Mouse (Mus musculus) right cerebral cortex, postnatal 25 days (tissue): ENCODE data around the gene Cybrd1.

Source experiments
- DNase-seq: peaks from one replicate; pipeline ENCODE4 v3.0.0; 2022

Gene Cybrd1

GRCm38 (mm10) chr2:71117797-71118708 lies at the start of gene Cybrd1:
TSS of gene Cybrd1 (plus strand) at chr2:71117923.
- DNase-seq = no peak

GRCm38 (mm10) chr2:71071601-71072000 lies 46.1 kb upstream of the Cybrd1 start:
- no peak for DNase-seq

- DNase-seq = no peak
Measured at GRCm38 (mm10) chr2:71073330-71073729, 44.4 kb upstream of the Cybrd1 start.

GRCm38 (mm10) chr2:71073828-71074227 lies 43.9 kb upstream of the Cybrd1 start:
- DNase-seq = no peak

GRCm38 (mm10) chr2:71082416-71082815 lies 35.3 kb upstream of the Cybrd1 start:
- no peak for DNase-seq

- no peak for DNase-seq
Measured at GRCm38 (mm10) chr2:71083454-71084193, 34.1 kb upstream of the Cybrd1 start.

- no peak for DNase-seq
Measured at GRCm38 (mm10) chr2:71089766-71090165, 28.0 kb upstream of the Cybrd1 start.

GRCm38 (mm10) chr2:71090660-71091445 lies 26.9 kb upstream of the Cybrd1 start:
- DNase-seq = no peak

GRCm38 (mm10) chr2:71096170-71096569 lies 21.6 kb upstream of the Cybrd1 start:
- DNase-seq = no peak

GRCm38 (mm10) chr2:71102621-71103291 lies 15.0 kb upstream of the Cybrd1 start:
- DNase-seq = no peak

GRCm38 (mm10) chr2:71103292-71103680 lies 14.4 kb upstream of the Cybrd1 start:
- no peak for DNase-seq

- DNase-seq = no peak
Measured at GRCm38 (mm10) chr2:71104696-71105095, 13.0 kb upstream of the Cybrd1 start.

GRCm38 (mm10) chr2:71105469-71106215 lies 12.1 kb upstream of the Cybrd1 start:
- no peak for DNase-seq

- DNase-seq = no peak
Measured at GRCm38 (mm10) chr2:71107225-71107624, 10.5 kb upstream of the Cybrd1 start.

- no peak for DNase-seq
Measured at GRCm38 (mm10) chr2:71108541-71108940, 9.2 kb upstream of the Cybrd1 start.

GRCm38 (mm10) chr2:71113489-71114171 lies 4.1 kb upstream of the Cybrd1 start:
- DNase-seq = no peak

- no peak for DNase-seq
Measured at GRCm38 (mm10) chr2:71116151-71116550, 1.6 kb upstream of the Cybrd1 start.

GRCm38 (mm10) chr2:71120844-71121243 lies 3.1 kb downstream of the Cybrd1 start:
- peak; percentile 40 for DNase-seq

GRCm38 (mm10) chr2:71121406-71121805 lies 3.7 kb downstream of the Cybrd1 start:
- DNase-seq = no peak

- no peak for DNase-seq
Measured at GRCm38 (mm10) chr2:71122268-71123029, 4.7 kb downstream of the Cybrd1 start.
